Mouse (Mus musculus) neutrophil, adult 65 days (primary cell): Measurements from ENCODE around the gene Acot7. TPM values are rescaled to one million over a fixed set of nuclear protein-coding genes. Genes with fewer than 3 reads are reported as not detected.

Experiments
- total RNA-seq: library from RNA; stranded (reverse); gene quantifications from 2 replicates; pipeline ENCODE4 v1.2.4, GENCODE M21; 2023

Acot7 gene
- 25.5 and 29.0 TPM in 2 replicates for total RNA-seq

GRCm38 (mm10) chr4:152177537-152178343, at the start of gene Acot7:
TSS of gene Acot7 (plus strand) at chr4:152178134.

GRCm38 (mm10) chr4:152151966-152152544, 25.9 kb upstream of the Acot7 start, which contains the start of gene Espn:
TSS of gene Espn (minus strand) at chr4:152152371.

DNA sequence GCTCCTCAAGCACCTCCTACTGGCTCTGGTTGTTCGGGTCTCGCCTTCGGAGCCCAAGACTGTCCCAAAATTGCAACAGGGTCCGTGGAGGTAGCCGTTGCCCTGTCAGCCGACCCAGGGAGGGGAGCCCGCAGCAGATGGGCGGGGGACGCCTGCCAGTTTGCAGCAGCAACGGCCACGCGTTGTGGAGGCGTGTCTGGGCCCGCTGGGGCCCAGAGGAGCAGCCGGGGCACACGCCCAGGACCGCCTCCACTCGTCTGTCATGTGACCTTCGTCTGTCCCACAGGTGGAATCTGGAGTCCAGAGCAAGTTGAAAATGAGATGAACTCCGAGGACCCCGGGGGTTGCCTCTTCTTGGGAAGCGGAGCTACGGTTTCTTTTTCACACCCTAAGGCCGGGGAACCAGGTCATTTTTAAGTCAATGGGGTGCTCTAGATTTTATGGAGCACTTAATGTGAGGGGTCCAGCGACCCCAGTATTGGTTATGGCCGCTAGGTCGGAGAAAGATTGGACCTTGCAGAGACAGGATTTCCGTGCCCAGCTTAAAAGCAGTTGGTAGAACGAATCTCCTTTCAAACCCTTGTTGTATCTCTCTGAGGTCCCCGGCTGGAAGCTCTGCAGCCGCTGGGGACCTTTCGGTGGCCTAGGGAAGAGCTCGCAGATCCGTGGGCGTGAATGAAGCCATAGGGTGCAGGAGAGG, 19.2 kb upstream of the Acot7 start, which contains the start of gene Hes2:
TSS of gene Hes2 (plus strand) at position 283 of the 700 bp plus-strand sequence.

DNA sequence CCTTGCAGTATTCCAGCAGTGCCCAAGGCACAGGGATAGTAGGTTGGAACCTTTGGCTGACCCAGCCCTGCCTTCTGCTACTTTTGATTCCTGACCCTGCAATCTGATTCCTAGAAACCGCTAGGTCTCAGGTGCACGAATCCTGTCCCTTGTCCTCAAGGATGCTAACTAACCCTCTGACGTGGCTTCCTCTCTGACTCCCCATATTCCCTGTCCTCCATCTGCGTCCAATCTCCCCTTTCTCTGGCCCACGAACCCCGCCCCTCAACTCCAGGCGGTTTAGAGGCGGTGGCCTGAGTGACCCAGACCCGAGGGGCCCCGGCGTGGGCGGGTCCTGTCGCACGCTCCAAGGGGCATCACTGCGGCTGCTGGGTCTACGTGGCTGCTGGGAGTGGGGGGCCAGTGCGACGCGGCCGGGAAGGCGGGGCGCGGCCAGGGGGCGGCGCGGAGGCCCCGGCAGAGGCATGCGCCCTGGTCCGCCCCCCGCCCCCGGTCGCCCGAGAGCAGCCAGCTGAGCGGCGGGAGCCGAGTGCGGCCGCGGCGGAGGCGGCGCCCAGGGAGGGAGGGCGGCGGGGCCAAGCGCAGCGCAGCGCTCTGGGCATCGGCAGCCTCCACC, 95.8 kb downstream of the Acot7 start, which contains the start of gene Gpr153:
TSS of gene Gpr153 (plus strand) at position 612 of the 616 bp plus-strand sequence.

DNA sequence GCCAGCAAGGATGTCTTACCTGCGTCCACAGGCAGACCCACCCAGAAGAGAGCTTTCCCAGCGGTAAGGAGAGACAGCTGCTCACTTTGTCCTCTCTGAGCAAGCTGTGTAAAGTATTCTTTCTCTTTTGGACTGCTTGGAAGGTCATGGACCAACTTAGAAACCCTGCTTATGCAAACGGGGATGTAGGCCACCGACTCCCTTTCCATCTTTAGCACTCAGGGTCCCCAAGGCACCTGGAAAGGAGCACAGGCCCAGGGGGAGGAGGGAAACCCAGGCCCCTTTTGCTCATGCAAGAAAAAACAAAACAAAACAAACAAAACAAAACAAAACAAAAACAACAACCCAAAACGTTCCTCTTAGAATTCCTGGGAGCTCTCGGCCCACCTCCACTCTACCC, 113.6 kb downstream of the Acot7 start, which contains the start of gene Hes3:
TSS of gene Hes3 (minus strand) at position 101 of the 400 bp plus-strand sequence.

GRCm38 (mm10) chr4:152296874-152297861, 119.2 kb downstream of the Acot7 start, which contains the start of gene Icmt:
TSS of gene Icmt (plus strand) at chr4:152297227.

GRCm38 (mm10) chr4:152318517-152319234, 140.7 kb downstream of the Acot7 start, which contains the start of gene Rnf207:
TSS of gene Rnf207 (minus strand) at chr4:152318993.

Other genes starting within 250 kb of the Acot7 start
- gene Dnajc11, start 244.4 kb upstream of the Acot7 start, total RNA-seq: 18.0 and 22.3 TPM in 2 replicates
- 13.5 and 16.7 TPM in 2 replicates for gene Thap3, start 189.1 kb upstream of the Acot7 start, total RNA-seq
- 4.0 and 5.2 TPM in 2 replicates for gene Phf13, start 181.9 kb upstream of the Acot7 start, total RNA-seq
- 9.0 and 12.1 TPM in 2 replicates for gene Klhl21, start 169.3 kb upstream of the Acot7 start, total RNA-seq
- gene Zbtb48, start 150.5 kb upstream of the Acot7 start, total RNA-seq: 10.2 and 11.7 TPM in 2 replicates
- gene Tas1r1, start 139.6 kb upstream of the Acot7 start, total RNA-seq: 0.18 and 0.54 TPM in 2 replicates
- gene Nol9, start 138.8 kb upstream of the Acot7 start, total RNA-seq: 10.0 and 13.9 TPM in 2 replicates
- 2.5 and 3.6 TPM in 2 replicates for gene Plekhg5, start 105.6 kb upstream of the Acot7 start, total RNA-seq
- not detected in 2 replicates for gene Tnfrsf25, start 62.2 kb upstream of the Acot7 start, total RNA-seq
- gene Espn, start 25.8 kb upstream of the Acot7 start, total RNA-seq: 0.32 and 0.43 TPM in 2 replicates
- gene Hes2, start 19.3 kb upstream of the Acot7 start, total RNA-seq: not detected in 2 replicates
- 0.64 and 0.66 TPM in 2 replicates for gene Gpr153, start 96.1 kb downstream of the Acot7 start, total RNA-seq
- gene Hes3, start 113.5 kb downstream of the Acot7 start, total RNA-seq: not detected in 2 replicates
- gene Icmt, start 119.1 kb downstream of the Acot7 start, total RNA-seq: 12.9 and 14.9 TPM in 2 replicates
- gene Rnf207, start 140.9 kb downstream of the Acot7 start, total RNA-seq: not detected in 2 replicates
- gene Rpl22, start 147.6 kb downstream of the Acot7 start, total RNA-seq: 214 and 227 TPM in 2 replicates
- 0.07 TPM in 1 of 2 replicates, not detected in the other for gene Chd5, start 160.5 kb downstream of the Acot7 start, total RNA-seq